Mouse (Mus musculus) adrenal gland, postnatal 4 days (tissue): ENCODE results near the gene AI464131. TPM values are rescaled to one million over a fixed set of nuclear protein-coding genes. Genes with fewer than 3 reads are reported as not detected.
"Not testable (repeated sequence)": the region's sequence is repeated elsewhere in the genome, so short reads cannot be mapped to it uniquely, and the experiment has no call there.

Experiments
- DNase-seq, 2 experiments: peaks; one replicate each; pipeline ENCODE4 v3.0.0; 2021 to 2022; ENCODE audit warnings: low spot score in 2 of 2, mixed read lengths in 2 of 2
- total RNA-seq, 2 experiments: library from RNA; stranded (reverse); gene quantifications; 2 replicates each; pipeline ENCODE4 v1.2.3; 2021

Gene AI464131
- total RNA-seq, 2 experiments from 2014 or later, result 11.1 to 12.2 TPM

GRCm38 (mm10) chr4:41470684-41471383, 32.0 kb downstream of the AI464131 start:
- no peak for DNase-seq

DNA sequence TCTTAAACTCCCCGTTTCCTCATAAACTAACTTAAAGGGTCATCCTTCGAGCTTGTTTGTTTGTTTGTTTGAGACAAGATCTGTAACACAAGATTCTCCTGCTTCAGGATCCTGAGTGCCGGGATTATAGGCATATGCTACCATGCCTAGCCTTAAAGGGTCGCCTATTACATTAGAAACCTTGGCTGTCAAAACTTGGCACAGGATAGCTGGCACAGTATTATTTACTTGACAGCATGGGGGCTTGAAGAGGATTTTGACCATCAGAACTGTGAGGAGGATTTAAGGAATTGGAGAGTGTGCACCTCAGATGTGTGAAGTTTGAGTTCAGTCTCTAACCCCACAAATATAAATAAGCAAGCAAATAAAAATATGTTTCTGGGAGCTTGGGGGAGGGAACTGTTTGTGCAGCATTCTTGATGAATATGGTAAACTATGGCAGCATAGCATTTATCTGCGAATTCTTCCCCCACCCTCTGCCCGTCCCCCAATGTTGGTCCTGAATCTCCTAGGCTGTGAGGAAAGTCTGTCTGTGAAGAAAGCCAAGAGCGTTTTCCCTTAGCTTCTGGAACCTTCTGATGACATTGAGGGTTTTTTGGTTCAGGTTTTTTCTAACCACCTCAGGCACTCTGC, 32.7 kb downstream of the AI464131 start:
- no peak for DNase-seq

- no peak for DNase-seq
These were observed 33.7 kb downstream of the AI464131 start for GRCm38 (mm10) chr4:41469199-41469598.

GRCm38 (mm10) chr4:41468396-41469080, 34.3 kb downstream of the AI464131 start:
- no peak for DNase-seq

GRCm38 (mm10) chr4:41465287-41465665, 37.6 kb downstream of the AI464131 start:
- DNase-seq, result no peak

DNA sequence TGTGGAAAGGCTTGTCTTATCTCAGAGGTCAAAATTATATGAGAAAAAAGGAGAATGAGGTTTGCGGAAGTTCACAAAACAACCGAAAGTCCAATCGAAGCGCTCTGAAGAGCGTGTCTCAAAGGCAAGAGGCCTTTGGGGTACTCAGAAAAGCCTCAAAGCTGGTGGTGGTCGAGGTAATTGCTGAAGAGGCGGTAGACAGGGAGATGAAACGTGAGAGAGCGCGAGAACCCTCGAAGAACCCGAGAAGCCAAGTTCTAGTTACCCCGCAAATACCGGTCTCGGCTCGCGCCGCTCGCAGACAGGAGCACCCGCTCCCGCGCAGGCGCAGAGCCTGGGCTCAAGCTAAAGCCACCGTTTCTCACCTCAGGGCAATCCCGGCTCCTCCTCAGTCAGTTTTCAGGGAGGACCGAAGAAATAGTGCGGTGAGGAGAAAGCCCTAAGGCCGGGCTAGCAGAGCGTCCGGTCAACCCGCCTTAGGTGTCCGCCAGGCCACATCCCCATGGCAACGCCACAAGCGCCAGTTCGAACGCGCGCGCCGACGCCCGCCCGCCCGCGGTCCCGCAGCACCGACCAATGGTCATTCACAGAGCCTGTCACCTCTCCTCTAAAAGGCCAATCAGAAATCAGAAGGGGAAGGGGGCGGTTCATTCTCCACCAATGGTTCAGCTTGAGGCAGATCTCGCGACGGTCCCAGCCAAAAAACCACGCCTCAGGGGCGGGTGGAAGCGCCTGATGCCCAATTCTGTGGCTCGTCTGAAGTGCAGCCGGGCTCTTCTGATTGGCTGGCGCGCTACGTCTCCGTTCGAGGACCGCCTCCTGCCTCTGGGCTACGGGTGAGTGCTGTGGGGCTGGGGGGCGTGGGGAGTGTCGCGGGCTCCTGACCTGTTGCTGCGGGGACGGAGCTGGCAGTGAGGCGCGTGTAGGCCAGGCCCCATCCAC, 38.3 kb downstream of the AI464131 start, which contains the start of the genes Kif24 and Nudt2:
Gene Kif24 (minus strand): TSS at position 543 of the 942 bp plus-strand sequence.
Gene Nudt2 (plus strand): TSS at position 807 of the 942 bp plus-strand sequence.
- peak; percentile 81 to 96 for DNase-seq

GRCm38 (mm10) chr4:41463051-41463738, 39.7 kb downstream of the AI464131 start:
- not testable (repeated sequence) for DNase-seq

GRCm38 (mm10) chr4:41460690-41461089, 42.2 kb downstream of the AI464131 start:
- DNase-seq, result no peak

GRCm38 (mm10) chr4:41447595-41447994, 55.3 kb downstream of the AI464131 start:
- DNase-seq, result no peak

Other genes starting within 250 kb of the AI464131 start
- gene Ubap2, start 227.9 kb downstream of the AI464131 start, total RNA-seq, result 10 to 100 TPM; 53.6 to 67.0 TPM
- 10 to 100 TPM; 64.3 to 64.9 TPM for gene Dcaf12, start 188.2 kb downstream of the AI464131 start, total RNA-seq
- gene Ubap1, start 154.1 kb downstream of the AI464131 start, total RNA-seq, result 10 to 100 TPM; 52.9 to 56.1 TPM
- 1 to 10 TPM; 5.3 to 5.8 TPM for gene Kif24, start 38.2 kb downstream of the AI464131 start, total RNA-seq
- 10 to 100 TPM; 31.1 to 31.7 TPM for gene Nudt2, start 37.9 kb downstream of the AI464131 start, total RNA-seq
- 1 to 10 TPM in 1 of 2 experiments, under 1 TPM in 1; 0.56 to 1.2 TPM for gene 1110017D15Rik, start 14.3 kb upstream of the AI464131 start, total RNA-seq
- gene Fam219a, start 66.5 kb upstream of the AI464131 start, total RNA-seq, result 10 to 100 TPM; 31.2 to 34.6 TPM
- gene Dnaic1, start 66.7 kb upstream of the AI464131 start, total RNA-seq, result 1 to 10 TPM in 1 of 2 experiments, under 1 TPM in 1; 0.11 to 1.9 TPM
- 1 to 10 TPM; 8.9 to 9.1 TPM for gene Enho, start 137.2 kb upstream of the AI464131 start, total RNA-seq
- gene Cntfr, start 194.0 kb upstream of the AI464131 start, total RNA-seq, result 10 to 100 TPM; 46.1 to 52.3 TPM
- 10 to 100 TPM; 87.9 to 89.4 TPM for gene Il11ra1, start 196.9 kb upstream of the AI464131 start, total RNA-seq
- gene Rpp25l, start 210.5 kb upstream of the AI464131 start, total RNA-seq, result 10 to 100 TPM; 38.2 to 41.5 TPM
- 100 to 1,000 TPM in 1 of 2 experiments, 10 to 100 TPM in 1; 90.7 to 103 TPM for gene Dctn3, start 220.1 kb upstream of the AI464131 start, total RNA-seq
- not detected for gene Arid3c, start 228.1 kb upstream of the AI464131 start, total RNA-seq